Mouse (Mus musculus) embryo, embryonic 10 days (tissue): ENCODE data around the gene Ercc5.

Experiments
- DNase-seq: peaks from one replicate; pipeline ENCODE4 v3.0.0-alpha.2; 2015; ENCODE audit warnings: low spot score

Gene Ercc5

DNA sequence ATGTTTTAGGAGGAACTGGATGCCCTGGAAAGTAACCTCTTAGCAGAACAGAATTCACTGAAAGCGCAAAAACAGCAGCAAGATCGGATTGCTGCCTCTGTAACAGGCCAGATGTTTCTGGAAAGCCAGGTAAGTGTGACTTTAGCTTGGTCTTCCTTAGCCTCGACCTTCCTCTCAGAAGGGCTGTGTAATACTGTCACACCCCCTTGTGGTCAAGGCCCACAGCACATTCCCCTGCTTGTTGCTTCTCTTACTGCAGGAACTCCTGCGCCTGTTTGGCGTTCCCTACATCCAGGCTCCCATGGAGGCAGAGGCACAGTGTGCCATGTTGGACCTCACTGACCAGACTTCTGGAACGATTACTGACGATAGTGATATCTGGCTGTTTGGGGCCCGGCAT lies 26.4 kb downstream of the Ercc5 start:
- DNase-seq = no peak

DNA sequence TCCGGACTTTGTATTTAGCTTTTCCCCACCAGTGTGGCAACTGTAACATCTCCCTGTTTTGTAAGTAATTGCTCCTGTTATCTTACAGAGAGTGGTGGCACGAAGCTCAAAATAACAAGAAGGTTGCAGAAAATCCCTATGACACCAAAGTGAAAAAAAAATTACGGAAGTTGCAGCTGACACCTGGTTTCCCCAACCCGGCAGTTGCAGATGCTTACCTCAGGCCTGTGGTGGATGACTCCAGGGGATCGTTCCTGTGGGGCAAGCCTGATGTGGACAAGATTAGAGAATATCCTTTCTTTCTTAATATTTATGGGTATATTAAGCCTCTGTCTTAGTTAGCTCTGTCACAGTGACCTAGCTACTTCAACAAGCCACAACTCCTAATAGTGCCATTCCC lies 30.5 kb downstream of the Ercc5 start:
- no peak for DNase-seq

DNA sequence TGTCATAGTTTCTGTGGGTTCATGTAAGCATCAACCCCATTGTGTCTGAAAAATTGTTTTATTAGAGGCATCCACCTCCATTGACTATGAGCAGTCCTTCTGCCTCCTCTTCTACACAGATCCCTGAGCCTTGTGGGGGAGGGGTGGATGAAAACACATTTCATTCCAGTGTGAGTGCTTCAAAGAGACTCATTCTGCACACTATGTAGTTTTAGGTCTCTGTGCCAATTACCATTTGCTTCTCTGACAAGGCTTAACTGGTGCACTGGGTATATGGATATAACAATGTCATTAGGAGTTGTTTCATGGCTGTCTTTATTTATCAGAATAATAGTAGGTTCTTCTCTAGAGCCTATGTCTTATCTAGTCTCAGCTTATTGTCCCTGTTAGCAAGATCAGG lies 38.9 kb downstream of the Ercc5 start:
- no peak for DNase-seq

DNA sequence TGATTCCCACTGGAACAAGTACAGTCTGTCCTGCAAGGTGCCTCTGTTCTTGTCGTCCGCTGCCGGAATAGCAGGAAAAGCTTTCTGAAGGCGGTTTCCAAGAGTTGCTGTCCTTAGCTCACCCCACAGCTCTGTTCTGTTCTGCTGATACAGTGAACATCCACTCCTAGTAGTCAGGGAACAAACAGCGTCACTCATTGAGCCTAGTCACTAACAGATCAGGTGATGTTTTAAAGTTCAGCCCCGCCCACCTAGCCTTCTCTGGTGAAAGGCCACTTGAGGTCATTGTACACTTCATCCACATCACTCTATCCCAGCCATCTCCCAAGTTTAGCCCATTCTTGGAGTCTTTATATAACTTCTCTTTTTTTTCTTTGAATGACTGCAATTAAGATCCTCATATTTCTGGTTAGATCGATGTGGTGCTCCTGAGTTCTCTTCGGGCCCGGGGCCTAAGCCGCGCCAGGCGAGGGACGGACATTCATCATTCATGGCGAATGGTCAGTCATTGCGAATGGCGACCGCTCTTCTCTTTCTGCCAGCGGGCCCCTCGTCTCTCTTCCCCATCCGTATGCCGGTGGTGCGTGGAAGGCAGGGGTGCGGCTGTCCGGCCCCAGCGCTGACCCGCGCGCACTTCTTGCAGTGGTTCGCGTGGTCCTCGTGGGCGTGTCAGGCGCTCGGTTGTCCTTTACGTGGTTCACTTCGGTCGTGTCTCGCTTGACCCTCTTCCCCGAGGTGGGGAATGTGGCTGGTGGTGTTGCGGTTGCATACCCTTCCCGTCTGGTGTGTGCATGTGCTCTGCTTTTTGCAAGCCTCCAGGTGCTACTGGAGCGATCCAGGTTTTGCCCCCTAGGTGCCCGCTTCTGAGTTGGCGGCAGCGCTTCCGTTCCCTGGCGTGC lies 51.0 kb downstream of the Ercc5 start:
- peak; percentile 34 for DNase-seq

DNA sequence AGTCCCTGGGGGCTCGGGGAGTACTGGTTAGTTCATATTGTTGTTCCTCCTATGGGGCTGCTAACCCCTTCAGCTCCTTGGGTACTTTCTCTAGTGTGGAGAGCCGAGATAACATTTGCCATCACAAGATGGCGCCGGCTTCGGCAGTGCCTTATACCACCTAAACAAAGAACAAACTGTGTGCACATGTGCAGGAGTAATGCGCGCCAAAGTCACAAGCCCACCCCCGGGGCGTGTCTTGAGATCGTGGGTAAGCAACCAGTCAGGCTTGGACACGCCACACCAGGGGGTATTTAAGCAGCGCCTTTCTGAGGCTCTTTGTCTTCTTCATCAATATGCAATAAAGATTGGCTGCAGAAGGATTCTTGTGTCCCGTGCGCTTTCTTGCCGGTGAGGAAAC lies 55.3 kb downstream of the Ercc5 start:
- no peak for DNase-seq

DNA sequence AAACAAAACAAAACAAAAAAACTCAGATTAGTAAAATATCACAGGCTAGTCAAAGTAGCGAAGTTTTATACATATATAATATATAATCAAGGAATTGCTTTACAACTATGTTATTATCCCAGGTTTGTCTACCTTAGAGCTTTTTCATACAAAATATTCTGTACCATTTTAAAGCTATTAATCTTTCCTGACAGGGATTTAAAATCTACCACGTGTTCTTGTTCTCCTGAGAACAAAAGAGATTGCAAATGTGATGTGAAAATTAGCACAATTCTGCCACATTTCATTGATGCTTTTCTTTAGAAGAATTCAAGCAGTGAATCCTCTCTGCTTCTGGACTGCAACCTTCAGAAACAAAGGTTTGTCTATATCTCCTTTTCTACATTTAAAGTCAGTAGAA lies 66.9 kb downstream of the Ercc5 start:
- DNase-seq = no peak

DNA sequence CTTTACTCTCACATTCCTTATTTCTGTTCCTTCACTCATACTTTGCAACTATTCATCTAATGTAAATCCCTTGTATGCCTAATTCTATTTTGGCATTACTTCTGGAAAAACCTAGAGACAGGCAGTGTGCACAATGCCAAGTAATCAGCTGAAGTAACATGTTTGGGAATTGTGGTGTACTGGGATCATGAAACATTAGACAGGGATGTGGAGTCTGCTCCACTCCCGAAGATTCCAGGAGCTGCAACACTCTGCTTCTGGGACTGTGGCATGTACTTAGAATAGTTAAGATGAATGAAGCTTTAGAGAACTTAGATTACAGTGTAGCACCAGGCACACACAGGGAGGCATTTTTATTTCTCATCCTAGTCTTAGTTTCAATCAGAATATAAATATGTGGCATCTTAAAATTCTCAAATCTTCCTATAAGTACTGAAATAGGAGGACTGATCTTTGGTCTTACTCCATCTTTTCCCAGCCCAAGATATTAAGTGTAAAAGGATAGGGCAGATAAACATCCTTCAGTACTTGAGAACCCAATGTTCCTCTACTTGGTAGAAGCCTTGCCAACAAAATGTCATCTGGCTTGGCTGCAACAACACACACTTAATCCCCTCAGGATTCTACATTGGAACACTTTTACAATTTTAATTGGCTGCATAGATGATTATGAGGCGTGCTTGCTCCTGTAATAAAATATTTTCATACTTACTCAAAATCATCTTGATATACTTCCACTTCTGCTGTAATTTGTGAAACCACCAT lies 69.0 kb downstream of the Ercc5 start:
- no peak for DNase-seq

DNA sequence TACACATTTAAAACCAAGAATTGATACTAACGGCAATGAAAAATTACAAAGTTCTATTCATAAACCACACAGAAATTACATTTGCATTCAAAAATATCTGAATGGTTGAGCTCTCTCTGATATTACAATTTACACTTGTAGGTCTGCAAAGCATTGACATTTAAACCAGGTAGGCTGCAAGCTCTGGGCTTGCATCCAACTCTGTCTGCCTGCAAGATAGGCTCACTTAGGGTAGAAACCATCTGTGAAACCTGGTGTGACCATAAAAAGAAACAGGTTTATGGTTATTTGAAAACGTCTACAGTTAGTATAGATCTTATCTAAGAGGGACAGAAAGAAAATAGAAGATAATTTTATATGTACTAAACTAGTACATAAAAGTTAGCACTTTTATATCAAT lies 69.6 kb downstream of the Ercc5 start:
- no peak for DNase-seq

DNA sequence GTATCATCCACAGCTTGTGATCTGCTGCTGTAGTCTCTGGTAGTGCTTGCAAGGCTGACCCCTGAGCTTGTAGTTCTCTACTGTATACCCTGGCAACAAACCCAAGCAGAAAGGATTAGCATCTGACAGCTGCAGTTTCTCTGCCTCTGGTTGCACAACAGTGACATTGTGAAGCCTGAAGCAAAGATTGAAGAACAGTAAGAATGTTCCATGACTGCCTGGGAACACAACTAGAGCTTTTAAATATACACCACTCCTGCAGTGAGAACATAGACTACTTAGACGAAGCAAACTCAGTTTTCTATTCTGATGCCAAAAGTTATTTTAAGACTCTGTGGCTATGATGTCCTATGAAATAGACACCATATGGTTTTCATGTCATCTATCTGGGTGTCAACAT lies 71.3 kb downstream of the Ercc5 start, which contains the start of gene Mettl21e:
Gene Mettl21e, minus strand, starts transcription at position 86 of the 400 bp plus-strand sequence.
- DNase-seq = no peak

DNA sequence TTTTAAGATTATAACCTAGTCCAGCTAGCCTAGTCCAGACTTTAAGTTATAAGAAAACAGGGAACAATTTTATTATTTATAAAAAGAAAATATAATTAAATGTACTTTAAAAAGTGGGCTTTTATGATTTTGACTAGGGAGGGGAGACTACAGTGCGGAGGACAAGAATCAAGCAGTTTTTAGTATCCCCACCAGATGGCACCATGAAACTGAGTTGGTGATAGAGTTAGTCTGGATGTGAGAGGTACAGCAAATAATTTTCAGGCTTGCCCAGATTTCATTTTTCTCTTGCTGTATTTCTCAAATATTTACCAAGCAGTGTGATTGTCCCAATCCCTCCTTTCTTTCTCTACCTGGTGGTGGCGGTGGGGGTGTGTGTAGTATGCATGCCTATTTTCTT lies 81.5 kb downstream of the Ercc5 start:
- peak; percentile 64 for DNase-seq
